ENCODE assay signal across 8 mouse cellular contexts in genomic region chr13:21935833-21936232, GRCm38 (mm10). TPM values are rescaled to one million over a fixed set of nuclear protein-coding genes. Genes with fewer than 3 reads are reported as not detected.
DNase-seq lines count a peak whose midpoint lies in the region; ATAC-seq and TF ChIP-seq lines count a peak whose summit lies in the region.

No protein-coding gene starts in this region.

- no peaks in the 10 kb centered on the region; the same call in 1 of the 2 replicates for H3K4me1 ChIP-seq in heart, embryonic 11.5 days (ENCODE audit: control insufficient read depth, insufficient read depth, low read length)
- peaks cover 3% of the 10 kb centered on the region for H3K4me1 ChIP-seq in heart, adult 2 months (ENCODE audit: control insufficient read depth, insufficient read depth, low read length)
- H3K4me1 ChIP-seq in E14TG2a.4 (replicated peaks; ENCODE audit: low read depth, low read length) = peaks cover 52% of the 10 kb centered on the region
- peaks cover 7% of the 10 kb centered on the region; the same call in 1 of the 2 replicates for H3K4me1 ChIP-seq in forebrain, embryonic 12.5 days
- peaks cover 48% of the 10 kb centered on the region for H3K4me1 ChIP-seq in liver, embryonic 12.5 days

- 2% methylated on average over 7 of the region's 7 CpGs for WGBS in heart, embryonic 11.5 days (ENCODE audit: insufficient replicate concordance)
- 21% methylated on average over 7 of the region's 7 CpGs for WGBS in heart, adult 2 months
- 7% methylated on average over 7 of the region's 7 CpGs for WGBS in forebrain, embryonic 12.5 days
- WGBS in liver, embryonic 12.5 days (ENCODE audit: insufficient replicate concordance) = under 1% methylated on average over 7 of the region's 7 CpGs

- H3K79me2 ChIP-seq in heart, adult 2 months (replicated peaks; ENCODE audit: control insufficient read depth, insufficient read depth, low read length) = no peaks in the 10 kb centered on the region

- no peak for DNase-seq in heart, adult 2 months
- no peak for DNase-seq in left cerebral cortex, postnatal 4 days
- DNase-seq in thymus, postnatal 4 days = no peak
- DNase-seq in cerebellum, adult 9-10 months = no peak

- intact Hi-C loops in heart, adult 2 months (cut with DNase I) = no loop called here
- intact Hi-C loops in left cerebral cortex, postnatal 4 days (cut with DNase I) = no loop called here

- no peak for TF ChIP-seq POLR2A in heart, adult 2 months (IDR thresholded peaks at IDR 0.05; ENCODE audit: insufficient read depth, low read depth, low read length)

- no peak for TF ChIP-seq CTCF in heart, adult 2 months (IDR thresholded peaks at IDR 0.05)
- no peak for TF ChIP-seq CTCF in E14TG2a.4 (conservative IDR thresholded peaks at IDR 0.05; ENCODE audit: low read length)

- no peaks in the 10 kb centered on the region for H3K27me3 ChIP-seq in heart, embryonic 11.5 days (ENCODE audit: control insufficient read depth, insufficient read depth, low read length)
- no peaks in the 10 kb centered on the region for H3K27me3 ChIP-seq in heart, adult 2 months (ENCODE audit: control insufficient read depth, insufficient read depth, low read length)
- no peaks in the 10 kb centered on the region for H3K27me3 ChIP-seq in E14TG2a.4 (ENCODE audit: insufficient read depth, low read length)
- 0 out of 2 replicates have a peak, but pooled peaks cover 6% of the 10 kb centered on the region for H3K27me3 ChIP-seq in forebrain, embryonic 12.5 days
- H3K27me3 ChIP-seq in liver, embryonic 12.5 days (replicated peaks) = no peaks in the 10 kb centered on the region

- H3K4me2 ChIP-seq in heart, embryonic 11.5 days = peak overlapping the region; percentile 66
- H3K4me2 ChIP-seq in forebrain, embryonic 12.5 days = peak overlapping the region; percentile 38
- peak overlapping the region; percentile 76 for H3K4me2 ChIP-seq in liver, embryonic 12.5 days

- H3K36me3 ChIP-seq in heart, embryonic 11.5 days (ENCODE audit: control insufficient read depth, insufficient read depth, low read length) = no peaks in the 10 kb centered on the region
- H3K36me3 ChIP-seq in heart, adult 2 months (ENCODE audit: control insufficient read depth, insufficient read depth, low read length) = no peaks in the 10 kb centered on the region
- no peaks in the 10 kb centered on the region for H3K36me3 ChIP-seq in E14TG2a.4 (ENCODE audit: insufficient read depth, low read length)
- H3K36me3 ChIP-seq in forebrain, embryonic 12.5 days (replicated peaks) = no peaks in the 10 kb centered on the region
- H3K36me3 ChIP-seq in liver, embryonic 12.5 days = no peaks in the 10 kb centered on the region

- no peak overlapping the region for H3K27ac ChIP-seq in heart, embryonic 11.5 days (ENCODE audit: low read depth, low read length)
- H3K27ac ChIP-seq in heart, adult 2 months = no peak overlapping the region
- no peak overlapping the region for H3K27ac ChIP-seq in forebrain, embryonic 12.5 days
- peak overlapping the region; percentile 42 for H3K27ac ChIP-seq in liver, embryonic 12.5 days

- H3K9me3 ChIP-seq in heart, embryonic 11.5 days (replicated peaks; ENCODE audit: control insufficient read depth, low read length) = no peaks in the 10 kb centered on the region
- H3K9me3 ChIP-seq in E14TG2a.4 (ENCODE audit: low read length) = no peaks in the 10 kb centered on the region
- H3K9me3 ChIP-seq in forebrain, embryonic 12.5 days = no peaks in the 10 kb centered on the region
- no peaks in the 10 kb centered on the region for H3K9me3 ChIP-seq in liver, embryonic 12.5 days (replicated peaks)

- no peak for TF ChIP-seq EP300 in heart, adult 2 months (IDR thresholded peaks at IDR 0.05; ENCODE audit: insufficient read depth, low read depth, low read length)

- H3K4me3 ChIP-seq in heart, embryonic 11.5 days (ENCODE audit: low read depth, low read length) = peak overlapping the region; percentile 46
- no peak overlapping the region; the same call in 1 of the 2 replicates for H3K4me3 ChIP-seq in heart, adult 2 months
- H3K4me3 ChIP-seq in E14TG2a.4 (replicated peaks; ENCODE audit: low read length) = peak overlapping the region; percentile 72
- peak overlapping the region; percentile 11; the same call in 1 of the 2 replicates for H3K4me3 ChIP-seq in forebrain, embryonic 12.5 days (replicated peaks)
- peak overlapping the region; percentile 58 for H3K4me3 ChIP-seq in liver, embryonic 12.5 days

- no peak for ATAC-seq in heart, embryonic 11.5 days (replicated peaks; ENCODE audit: insufficient number of reproducible peaks, low FRiP score, low TSS enrichment)
- ATAC-seq in forebrain, embryonic 12.5 days (ENCODE audit: low FRiP score) = no peak
- no peak for ATAC-seq in liver, embryonic 12.5 days

- H3K9ac ChIP-seq in heart, embryonic 11.5 days (ENCODE audit: low read depth, low read length) = no peak overlapping the region
- H3K9ac ChIP-seq in heart, adult 2 months (ENCODE audit: low read depth, low read length) = no peak overlapping the region
- H3K9ac ChIP-seq in forebrain, embryonic 12.5 days = no peak overlapping the region
- peak overlapping the region; percentile 58 for H3K9ac ChIP-seq in liver, embryonic 12.5 days

RNA-seq across cellular contexts. Expression of gene Zfp184, which starts 9.1 kb away (rescaled TPM):
- polyA plus RNA-seq in heart, embryonic 11.5 days (2014; fragmentation: Nextera tagmentation; extraction: Ambion mirVana) = 6.7 and 7.6 TPM in 2 replicates
- under 1 TPM; 0.70 to 0.73 TPM for total RNA-seq in heart, adult 2 months (2021)
- 0.35 and 0.43 TPM in 2 replicates for polyA plus RNA-seq in heart, adult 2 months (2012; rRNA removed)
- polyA plus RNA-seq in forebrain, embryonic 12.5 days (2016; fragmentation: Nextera tagmentation; extraction: Ambion mirVana) = 24.5 and 26.7 TPM in 2 replicates
- polyA plus RNA-seq in liver, embryonic 12.5 days (2016; fragmentation: Nextera tagmentation; extraction: Ambion mirVana) = 1.9 and 2.5 TPM in 2 replicates
- 10 to 100 TPM; 12.1 to 14.0 TPM for total RNA-seq in left cerebral cortex, postnatal 4 days (2021)

RNA-seq across cellular contexts. Expression of gene Pom121l2, which starts 45.2 kb away (rescaled TPM):
- not detected in 2 replicates for polyA plus RNA-seq in heart, embryonic 11.5 days (2014; fragmentation: Nextera tagmentation; extraction: Ambion mirVana)
- not detected for total RNA-seq in heart, adult 2 months (2021)
- polyA plus RNA-seq in heart, adult 2 months (2012; rRNA removed) = 0.06 TPM in 2 replicates
- 0.13 TPM in 1 of 2 replicates, not detected in the other for polyA plus RNA-seq in forebrain, embryonic 12.5 days (2016; fragmentation: Nextera tagmentation; extraction: Ambion mirVana)
- polyA plus RNA-seq in liver, embryonic 12.5 days (2016; fragmentation: Nextera tagmentation; extraction: Ambion mirVana) = not detected in 2 replicates
- total RNA-seq in left cerebral cortex, postnatal 4 days (2021) = under 1 TPM in 1 of 2 experiments, not detected in 1; 0.12 TPM
